Mouse (Mus musculus): ENCODE results near the gene Ppp3ca. TPM values are rescaled to one million over a fixed set of nuclear protein-coding genes. Genes with fewer than 3 reads are reported as not detected.
A peak's percentile ranks its signal among the peaks of the same experiment; 100 is the strongest.

Ppp3ca gene
- total RNA-seq, 2 experiments from 2014 or later = 60.0 to 61.2 TPM

- intact Hi-C loops (cut with DNase I) = no loop called here
- no peak for DNase-seq
Observed at GRCm38 (mm10) chr3:136874566-136874965, 204.6 kb downstream of the Ppp3ca start.

GRCm38 (mm10) chr3:136887741-136888140 lies 217.8 kb downstream of the Ppp3ca start:
- no peak for DNase-seq
- intact Hi-C loops (cut with DNase I) = no loop called here

GRCm38 (mm10) chr3:136892140-136892539 lies 222.2 kb downstream of the Ppp3ca start:
- no peak for DNase-seq
- intact Hi-C loops (cut with DNase I) = no loop called here

- intact Hi-C loops (cut with DNase I) = no loop called here
- no peak for DNase-seq
Observed at GRCm38 (mm10) chr3:136893596-136894402, 223.9 kb downstream of the Ppp3ca start.

GRCm38 (mm10) chr3:136895498-136895897 lies 225.6 kb downstream of the Ppp3ca start:
- intact Hi-C loops (cut with DNase I) = no loop called here
- DNase-seq = peak in 1 of 2 experiments; percentile 15

GRCm38 (mm10) chr3:136896276-136896675 lies 226.4 kb downstream of the Ppp3ca start:
- intact Hi-C loops (cut with DNase I) = no loop called here
- DNase-seq = no peak

- intact Hi-C loops (cut with DNase I) = loop anchor here (10.0 kb wide), 1 partner anchor 1015 kb away; no protein-coding TSS in a partner anchor
- no peak for DNase-seq
Observed at GRCm38 (mm10) chr3:136899744-136900143, 229.8 kb downstream of the Ppp3ca start.

GRCm38 (mm10) chr3:136900986-136901385 lies 231.1 kb downstream of the Ppp3ca start:
- no peak for DNase-seq
- intact Hi-C loops (cut with DNase I) = loop anchor here (10.0 kb wide), 1 partner anchor 1016 kb away; no protein-coding TSS in a partner anchor

GRCm38 (mm10) chr3:136902776-136903175 lies 232.9 kb downstream of the Ppp3ca start:
- DNase-seq = no peak
- intact Hi-C loops (cut with DNase I) = loop anchor here (10.0 kb wide), 1 partner anchor 1018 kb away; no protein-coding TSS in a partner anchor

GRCm38 (mm10) chr3:136905577-136905976 lies 235.7 kb downstream of the Ppp3ca start:
- peak in 1 of 2 experiments; percentile 19 for DNase-seq
- intact Hi-C loops (cut with DNase I) = loop anchor here (10.0 kb wide), 1 partner anchor 1021 kb away; no protein-coding TSS in a partner anchor

- intact Hi-C loops (cut with DNase I) = loop anchor here (10.0 kb wide), 1 partner anchor 1025 kb away; no protein-coding TSS in a partner anchor
- DNase-seq = no peak
Observed at GRCm38 (mm10) chr3:136909534-136909933, 239.6 kb downstream of the Ppp3ca start.

- intact Hi-C loops (cut with DNase I) = no loop called here
Observed at GRCm38 (mm10) chr3:136911276-136911675, 241.4 kb downstream of the Ppp3ca start.

GRCm38 (mm10) chr3:136917080-136917479 lies 247.2 kb downstream of the Ppp3ca start:
- DNase-seq = no peak
- intact Hi-C loops (cut with DNase I) = no loop called here

More at GRCm38 (mm10) chr3:136911276-136911675, 241.4 kb downstream of the Ppp3ca start:
- DNase-seq = no peak

GRCm38 (mm10) chr3:136933071-136933470 lies 263.1 kb downstream of the Ppp3ca start:
- intact Hi-C loops (cut with DNase I) = no loop called here
- DNase-seq = no peak

GRCm38 (mm10) chr3:136940733-136941601 lies 271.0 kb downstream of the Ppp3ca start:
- DNase-seq = no peak

GRCm38 (mm10) chr3:136941602-136941926 lies 271.6 kb downstream of the Ppp3ca start:
- intact Hi-C loops (cut with DNase I) = no loop called here
- no peak for DNase-seq

More at GRCm38 (mm10) chr3:136940733-136941601, 271.0 kb downstream of the Ppp3ca start:
- intact Hi-C loops (cut with DNase I) = no loop called here

- no peak for DNase-seq
- intact Hi-C loops (cut with DNase I) = no loop called here
Observed at GRCm38 (mm10) chr3:136945550-136945949, 275.6 kb downstream of the Ppp3ca start.

GRCm38 (mm10) chr3:136946662-136947061 lies 276.7 kb downstream of the Ppp3ca start:
- intact Hi-C loops (cut with DNase I) = no loop called here

GRCm38 (mm10) chr3:136948142-136948541 lies 278.2 kb downstream of the Ppp3ca start:
- intact Hi-C loops (cut with DNase I) = no loop called here
- no peak for DNase-seq

More at GRCm38 (mm10) chr3:136946662-136947061, 276.7 kb downstream of the Ppp3ca start:
- DNase-seq = no peak

GRCm38 (mm10) chr3:136951792-136952191 lies 281.9 kb downstream of the Ppp3ca start:
- intact Hi-C loops (cut with DNase I) = no loop called here
- no peak for DNase-seq

GRCm38 (mm10) chr3:136952822-136953221 lies 282.9 kb downstream of the Ppp3ca start:
- intact Hi-C loops (cut with DNase I) = no loop called here

More at GRCm38 (mm10) chr3:136952822-136953221, 282.9 kb downstream of the Ppp3ca start:
- no peak for DNase-seq

Measured in heart, postnatal 10 days (tissue).